Mouse (Mus musculus) CH12.LX (cell line): ENCODE results near the gene Six5. TPM values are rescaled to one million over a fixed set of nuclear protein-coding genes. Genes with fewer than 3 reads are reported as not detected.
"Not testable (repeated sequence)": the region's sequence is repeated elsewhere in the genome, so short reads cannot be mapped to it uniquely, and the experiment has no call there.

Source experiments
- DNase-seq: peaks from one replicate; pipeline ENCODE4 v3.0.0-alpha.2; 2013; ENCODE audit errors: extremely low read depth
- H3K27ac ChIP-seq: 2 replicates; pipeline ENCODE4 v1.5.1; 2012; ENCODE audit warnings: low read depth, mild to moderate bottlenecking, control low read depth, moderate library complexity; ENCODE audit not compliant: insufficient read depth
- H3K27me3 ChIP-seq: replicated peaks from 2 replicates; pipeline ENCODE3; 2012; ENCODE audit warnings: inconsistent platforms
- H3K36me3 ChIP-seq, 2 experiments: replicated peaks in 1 of 2; 2 replicates each; pipeline versions ENCODE3 to v1.6.1; 2012; ENCODE audit warnings: inconsistent platforms in 1 of 2, low read length in 1 of 2, mild to moderate bottlenecking in 1 of 2, mixed read lengths in 1 of 2, moderate library complexity in 1 of 2; ENCODE audit not compliant: control insufficient read depth in 1 of 2, insufficient read depth in 1 of 2
- H3K4me1 ChIP-seq, 2 experiments: 2 replicates each; pipeline ENCODE4 v1.6.1; 2012; ENCODE audit warnings: inconsistent platforms in 1 of 2, moderate library complexity in 1 of 2; ENCODE audit not compliant: insufficient read depth in 2 of 2, control insufficient read depth in 1 of 2
- H3K4me2 ChIP-seq: 2 replicates; pipeline ENCODE4 v1.6.1; 2012; ENCODE audit warnings: low read depth, mild to moderate bottlenecking, control low read depth; ENCODE audit not compliant: poor library complexity, insufficient read depth, severe bottlenecking
- H3K4me3 ChIP-seq, 3 experiments: fragments of 150-350 bp in 1 of 3; sonication (generic) in 1 of 3; replicated peaks in 1 of 3; 2 replicates each; pipeline versions ENCODE3 to v1.5.1; 2011 to 2012; ENCODE audit warnings: low read depth in 2 of 3, low read length in 2 of 3, mild to moderate bottlenecking in 2 of 3, moderate library complexity in 2 of 3, control low read depth in 1 of 3, improper control_type of control experiment in 1 of 3, inconsistent platforms in 1 of 3, mixed read lengths in 1 of 3; ENCODE audit not compliant: poor library complexity in 1 of 3
- H3K79me2 ChIP-seq: replicated peaks from 2 replicates; pipeline ENCODE4 v1.6.1; 2012; ENCODE audit warnings: mild to moderate bottlenecking, moderate library complexity; ENCODE audit not compliant: control insufficient read depth, poor library complexity, insufficient read depth, severe bottlenecking; ENCODE audit errors: extremely low read depth
- H3K9ac ChIP-seq: 2 replicates; pipeline ENCODE4 v1.6.1; 2012; ENCODE audit warnings: low read depth, mild to moderate bottlenecking, control low read depth, moderate library complexity; ENCODE audit not compliant: insufficient read depth
- H3K9me3 ChIP-seq: replicated peaks from 2 replicates; pipeline ENCODE3; 2012; ENCODE audit warnings: low read length, inconsistent platforms, mixed read lengths
- CHD2 ChIP-seq: IDR thresholded peaks from 2 replicates; pipeline ENCODE4 v1.6.1; 2011; ENCODE audit warnings: low read length, improper control_type of control experiment
- CTCF ChIP-seq, 2 experiments: IDR thresholded peaks in 1 of 2; conservative IDR thresholded peaks in 1 of 2; 2 replicates each; pipeline ENCODE4 v1.5.1; 2011 to 2012; ENCODE audit warnings: low read depth in 2 of 2, low read length in 2 of 2, improper control_type of control experiment in 1 of 2, inconsistent platforms in 1 of 2, mild to moderate bottlenecking in 1 of 2, moderate library complexity in 1 of 2
- IRF4 ChIP-seq: IDR thresholded peaks from 2 replicates; pipeline ENCODE4 v1.6.1; 2014; ENCODE audit warnings: low read depth, mild to moderate bottlenecking, inconsistent platforms, low read length, improper control_type of control experiment
- JUND ChIP-seq: conservative IDR thresholded peaks from 2 replicates; pipeline ENCODE4 v1.6.1; 2011; ENCODE audit warnings: low read depth, low read length, improper control_type of control experiment
- RAD21 ChIP-seq: IDR thresholded peaks from 2 replicates; pipeline ENCODE4 v1.6.1; 2011; ENCODE audit warnings: low read depth, mild to moderate bottlenecking, low read length, improper control_type of control experiment, moderate library complexity
- SMC3 ChIP-seq: IDR thresholded peaks from 2 replicates; pipeline ENCODE4 v1.6.1; 2011; ENCODE audit warnings: low read depth, low read length, improper control_type of control experiment
- ZNF384 ChIP-seq: IDR thresholded peaks from 2 replicates; pipeline ENCODE4 v1.6.1; 2012; ENCODE audit warnings: low read depth, low read length, improper control_type of control experiment, inconsistent platforms
- dilution Hi-C: fragments of 300-500 bp; cut with MboI; formaldehyde crosslinking; loops from 2 replicates; pipeline ENCODE4 v1.14.3; 2020; ENCODE audit warnings: low sequenced_read_pairs; ENCODE audit not compliant: extremely low pct_unique_long_range_greater_than_20kb, extremely low pct_ligation_motif_present
- in situ Hi-C: fragments of 300-500 bp; cut with MboI; formaldehyde crosslinking; loops from 3 replicates; pipeline ENCODE4 v1.14.3; 2019; ENCODE audit warnings: low sequenced_read_pairs, low pct_ligation_motif_present, low pct_unique_long_range_greater_than_20kb, mixed read lengths
- polyA plus RNA-seq: library from polyadenylated mRNA; unstranded; fragments of >175 nt; gene quantifications from 2 replicates; pipeline ENCODE4 v1.2.1, GENCODE M21; 2012; ENCODE audit warnings: low read depth; ENCODE audit not compliant: insufficient read length
- total RNA-seq, 2 experiments: library from RNA; depleted of rRNA; stranded (reverse); fragments of 300-350 nt in 1 of 2; fragments of >200 nt in 1 of 2; gene quantifications; 2 replicates each; pipeline ENCODE4 v1.2.3; 2012 to 2014

The Six5 gene
- total and polyA plus RNA-seq, 3 experiments = 0.16 to 1.8 (median 0.33) TPM

GRCm38 (mm10) chr7:19069500-19069899, 24.9 kb upstream of the Six5 start:
- Histone ChIP-seq H3K27ac (no peak overlapping the region), H3K9ac (no peak overlapping the region), H3K4me1 (no peaks in the 10 kb centered on the region), H3K9me3 (peaks cover 13% of the 10 kb centered on the region), H3K36me3 (peaks cover 0 to 22% of the 10 kb centered on the region in 2 experiments), H3K4me2 (no peak overlapping the region), H3K27me3 (peaks cover 16% of the 10 kb centered on the region), H3K79me2 (no peaks in the 10 kb centered on the region), H3K4me3 (no peak overlapping the region)
- dilution Hi-C loops = no loop called here
- peak; percentile 51 for DNase-seq
- in situ Hi-C loops = no loop called here
- TF ChIP-seq ZNF384 (peak; percentile 56), CTCF (conservative IDR thresholded peaks at IDR 0.05 in 1 of 2, IDR thresholded peaks at IDR 0.05 in 1 of 2; ENCODE audit: low read depth in 2 of 2, low read length in 2 of 2) (peak; percentile 31 to 67; a peak in 3 of 4 replicates), CHD2 (no peak), SMC3 (peak; percentile 49), RAD21 (peak; percentile 34), IRF4 (no peak)

- H3K27me3 ChIP-seq = peaks cover 25% of the 10 kb centered on the region
Observed at GRCm38 (mm10) chr7:19071024-19071423, 23.4 kb upstream of the Six5 start.

GRCm38 (mm10) chr7:19073504-19073903, 20.9 kb upstream of the Six5 start:
- peaks cover 12 to 14% of the 10 kb centered on the region in 2 experiments for H3K4me1 ChIP-seq
- H3K4me2 ChIP-seq = no peak overlapping the region
- dilution Hi-C loops = no loop called here
- no peak overlapping the region for H3K9ac ChIP-seq
- H3K27me3 ChIP-seq = peaks cover 44% of the 10 kb centered on the region
- H3K9me3 ChIP-seq = peaks cover 39% of the 10 kb centered on the region
- in situ Hi-C loops = no loop called here
- H3K36me3 ChIP-seq = no peaks in the 10 kb centered on the region
- no peak overlapping the region for H3K4me3 ChIP-seq
- no peak for DNase-seq
- no peak overlapping the region for H3K27ac ChIP-seq
- TF ChIP-seq JUND (no peak), CTCF (conservative IDR thresholded peaks at IDR 0.05 in 1 of 2, IDR thresholded peaks at IDR 0.05 in 1 of 2; ENCODE audit: low read depth in 2 of 2, low read length in 2 of 2) (peak; percentile 36 to 61; a peak in 3 of 4 replicates), SMC3 (peak; percentile 24)
- no peaks in the 10 kb centered on the region for H3K79me2 ChIP-seq

More at GRCm38 (mm10) chr7:19071024-19071423, 23.4 kb upstream of the Six5 start:
- Histone ChIP-seq H3K36me3 (peaks cover 0 to 12% of the 10 kb centered on the region in 2 experiments), H3K9me3 (peaks cover 26% of the 10 kb centered on the region)
- DNase-seq, H3K4me1 ChIP-seq, H3K79me2 ChIP-seq, in situ Hi-C loops, H3K27ac ChIP-seq, H3K9ac ChIP-seq, H3K4me3 ChIP-seq, dilution Hi-C loops, H3K4me2 ChIP-seq: not testable (repeated sequence)
- TF ChIP-seq CTCF (conservative IDR thresholded peaks at IDR 0.05 in 1 of 2, IDR thresholded peaks at IDR 0.05 in 1 of 2; ENCODE audit: low read depth in 2 of 2, low read length in 2 of 2) (peak in 1 of 2 experiments; percentile 42; a peak in 2 of 4 replicates), RAD21 (peak; percentile 10)
